In genomic region chr1:21280306-21280705, GRCm38 (mm10) we compare ENCODE assay signal across 22 mouse cellular contexts. TPM values are rescaled to one million over a fixed set of nuclear protein-coding genes. Genes with fewer than 3 reads are reported as not detected.
"Had no signal": no experiment of that assay in that cellular context is flagged by ENCODE, and none has a peak within 500 bp of the region (broad histone marks: within the 10 kb centered on the region; RNA-seq: fewer than 3 reads in every experiment).

No protein-coding gene starts in this region.

- H3K4me1 ChIP-seq: limb, embryonic 12.5 days; limb, embryonic 15.5 days; megakaryocyte, embryonic 14.5 days; midbrain, embryonic 13.5 days; neural tube, embryonic 13.5 days had no signal

- H3K9ac ChIP-seq: limb, embryonic 12.5 days; limb, embryonic 15.5 days; liver, embryonic 14.5 days; liver, postnatal 0 days; lung, embryonic 14.5 days; midbrain, embryonic 13.5 days; neural tube, embryonic 13.5 days had no signal

- H3K4me3 ChIP-seq: limb, embryonic 12.5 days; limb, embryonic 15.5 days; megakaryocyte, embryonic 14.5 days; midbrain, embryonic 10.5 days; midbrain, embryonic 13.5 days; myocyte; neural tube, embryonic 13.5 days had no signal

- H3K4me2 ChIP-seq: limb, embryonic 12.5 days; limb, embryonic 15.5 days; liver, embryonic 11.5 days; lung, embryonic 14.5 days; midbrain, embryonic 13.5 days; neural tube, embryonic 13.5 days had no signal

- H3K27ac ChIP-seq: limb, embryonic 12.5 days; limb, embryonic 15.5 days; liver, embryonic 14.5 days; midbrain, embryonic 10.5 days; midbrain, embryonic 13.5 days; neural tube, embryonic 13.5 days; stomach, postnatal 0 days had no signal

- ATAC-seq: liver, postnatal 0 days; lung, postnatal 0 days; midbrain, embryonic 13.5 days; midbrain, embryonic 16.5 days had no signal

- DNase-seq: kidney, adult 9 months; kidney, postnatal 14 days; kidney, postnatal 4 days; left cerebral cortex, postnatal 4 days; liver, postnatal 0 days; lung, embryonic 14.5 days; lung, postnatal 36 days; thymus, adult 18-20 months; thymus, postnatal 36 days had no signal

- H3K9me3 ChIP-seq: limb, embryonic 12.5 days; limb, embryonic 15.5 days; megakaryocyte, embryonic 14.5 days; midbrain, embryonic 10.5 days; midbrain, embryonic 13.5 days; neural tube, embryonic 13.5 days had no signal

- H3K36me3 ChIP-seq: limb, embryonic 12.5 days; limb, embryonic 15.5 days; midbrain, embryonic 10.5 days; midbrain, embryonic 13.5 days; neural tube, embryonic 13.5 days had no signal

- H3K27me3 ChIP-seq: limb, embryonic 12.5 days; limb, embryonic 15.5 days; megakaryocyte, embryonic 14.5 days; midbrain, embryonic 13.5 days; neural tube, embryonic 13.5 days had no signal

RNA-seq across cellular contexts. Expression of gene Gsta3, which starts 39.9 kb away (rescaled TPM):
- total RNA-seq: neutrophil, adult 5-6 weeks had no signal
